Comparison of ENCODE assay signal across 8 mouse cellular contexts in the genomic region with DNA sequence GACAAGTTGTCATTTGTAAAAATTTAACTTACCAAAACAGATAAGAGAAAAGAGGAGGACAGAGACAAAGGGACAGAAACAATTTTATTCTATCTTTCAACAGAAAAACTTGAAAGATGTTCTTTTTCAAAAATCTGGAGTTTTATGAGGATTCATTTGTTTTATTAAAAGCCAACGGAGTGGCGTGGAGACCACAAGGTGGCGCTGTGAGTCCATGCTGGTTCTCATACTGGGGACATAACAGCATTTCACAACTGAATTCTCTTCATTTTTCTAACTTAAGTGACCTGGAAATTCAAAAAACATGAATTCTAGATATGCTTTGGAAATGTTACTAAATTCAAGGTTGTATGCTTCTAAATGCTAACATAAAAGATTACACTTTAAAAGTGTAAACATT. TPM values are rescaled to one million over a fixed set of nuclear protein-coding genes. Genes with fewer than 3 reads are reported as not detected.
A peak's percentile ranks its signal among the peaks of the same experiment; 100 is the strongest.
DNase-seq lines count a peak whose midpoint lies in the region; ATAC-seq and TF ChIP-seq lines count a peak whose summit lies in the region.
"Had no signal": no experiment of that assay in that cellular context is flagged by ENCODE, and none has a peak within 500 bp of the region (broad histone marks: within the 10 kb centered on the region; RNA-seq: fewer than 3 reads in every experiment).

No protein-coding gene starts in this region.

- in situ Hi-C loops in Patski (cut with MboI; ENCODE audit: low pct_unique_long_range_greater_than_20kb) = no loop called here

- H3K9ac ChIP-seq in midbrain, embryonic 16.5 days (ENCODE audit: low read depth, low read length) = no peak overlapping the region
- no peak overlapping the region for H3K9ac ChIP-seq in liver, embryonic 13.5 days
- H3K9ac ChIP-seq: stomach, embryonic 15.5 days had no signal

- H3K36me3 ChIP-seq in midbrain, embryonic 10.5 days = peaks cover 13% of the 10 kb centered on the region
- H3K36me3 ChIP-seq in midbrain, embryonic 16.5 days (ENCODE audit: control insufficient read depth, insufficient read depth, low read length) = peaks cover 8% of the 10 kb centered on the region; the same call in 1 of the 2 replicates
- peaks cover 9% of the 10 kb centered on the region; the same call in 1 of the 2 replicates for H3K36me3 ChIP-seq in heart, embryonic 10.5 days
- H3K36me3 ChIP-seq in liver, embryonic 13.5 days = peaks cover 13% of the 10 kb centered on the region

- no peaks in the 10 kb centered on the region for H3K9me3 ChIP-seq in midbrain, embryonic 10.5 days (replicated peaks)
- no peaks in the 10 kb centered on the region for H3K9me3 ChIP-seq in midbrain, embryonic 16.5 days (replicated peaks; ENCODE audit: control insufficient read depth, low read length, poor library complexity, severe bottlenecking)
- H3K9me3 ChIP-seq in heart, embryonic 10.5 days = no peaks in the 10 kb centered on the region
- H3K9me3 ChIP-seq in liver, embryonic 13.5 days (replicated peaks) = no peaks in the 10 kb centered on the region
- H3K9me3 ChIP-seq: stomach, embryonic 15.5 days had no signal

- H3K27ac ChIP-seq in midbrain, embryonic 10.5 days (replicated peaks) = no peak overlapping the region
- H3K27ac ChIP-seq in midbrain, embryonic 16.5 days (ENCODE audit: low read length) = no peak overlapping the region
- H3K27ac ChIP-seq in heart, embryonic 10.5 days = no peak overlapping the region
- H3K27ac ChIP-seq in liver, embryonic 13.5 days = no peak overlapping the region
- H3K27ac ChIP-seq: stomach, embryonic 15.5 days had no signal

- CTCF ChIA-PET in Patski (lab: Charles Lee) = interaction anchor here (0.7 to 3.1 kb wide), 10 partner anchors 9 to 85 kb away, joined by 3 to 20 read pairs (median 4); no protein-coding TSS in a partner anchor

- 8% methylated on average over 3 of the region's 3 CpGs for WGBS in midbrain, embryonic 10.5 days
- WGBS in midbrain, embryonic 16.5 days = 5% methylated on average over 3 of the region's 3 CpGs
- 6% methylated on average over 3 of the region's 3 CpGs for WGBS in heart, embryonic 10.5 days
- WGBS in liver, embryonic 13.5 days (ENCODE audit: insufficient replicate concordance) = 2% methylated on average over 3 of the region's 3 CpGs

- no peak overlapping the region for H3K4me3 ChIP-seq in midbrain, embryonic 10.5 days
- no peak overlapping the region for H3K4me3 ChIP-seq in midbrain, embryonic 16.5 days (ENCODE audit: low read depth, low read length)
- H3K4me3 ChIP-seq in heart, embryonic 10.5 days = no peak overlapping the region
- no peak overlapping the region for H3K4me3 ChIP-seq in liver, embryonic 13.5 days (replicated peaks)
- H3K4me3 ChIP-seq: stomach, embryonic 15.5 days had no signal

- no peak for ATAC-seq in midbrain, embryonic 16.5 days
- no peak for ATAC-seq in Patski
- ATAC-seq in liver, embryonic 13.5 days (ENCODE audit: low read depth) = no peak

- no peak overlapping the region for H3K4me2 ChIP-seq in midbrain, embryonic 16.5 days (ENCODE audit: low read length)
- H3K4me2 ChIP-seq in liver, embryonic 13.5 days = no peak overlapping the region
- H3K4me2 ChIP-seq: stomach, embryonic 15.5 days had no signal

- H3K4me1 ChIP-seq in midbrain, embryonic 10.5 days = no peaks in the 10 kb centered on the region
- no peaks in the 10 kb centered on the region for H3K4me1 ChIP-seq in midbrain, embryonic 16.5 days (ENCODE audit: control insufficient read depth, insufficient read depth, low read length)
- no peaks in the 10 kb centered on the region for H3K4me1 ChIP-seq in heart, embryonic 10.5 days
- no peaks in the 10 kb centered on the region for H3K4me1 ChIP-seq in liver, embryonic 13.5 days (replicated peaks)
- H3K4me1 ChIP-seq: stomach, embryonic 15.5 days had no signal

- peak; percentile 53 for DNase-seq in midbrain, embryonic 10.5 days (ENCODE audit: low spot score)
- DNase-seq in Patski (ENCODE audit: low read depth, low spot score) = no peak
- peak; percentile 57 for DNase-seq in c-Kit-positive CD71-positive TER-119-positive erythroid progenitor cells, embryonic 14.5 days (ENCODE audit: low spot score)
- DNase-seq in heart, embryonic 10.5 days (ENCODE audit: low spot score) = peak; percentile 78
- peak; percentile 29 for DNase-seq in liver, embryonic 13.5 days
- peak; percentile 83 for DNase-seq in right cerebral cortex, postnatal 14 days

- peak; percentile 96 for TF ChIP-seq CTCF in Patski (IDR thresholded peaks at IDR 0.05)

- POLR2A ChIA-PET in Patski (lab: Charles Lee) = no interaction called here

- H3K27me3 ChIP-seq in midbrain, embryonic 10.5 days (ENCODE audit: low read depth, poor library complexity, severe bottlenecking) = no peaks in the 10 kb centered on the region
- no peaks in the 10 kb centered on the region for H3K27me3 ChIP-seq in midbrain, embryonic 16.5 days (ENCODE audit: control insufficient read depth, insufficient read depth, low read depth, low read length)
- H3K27me3 ChIP-seq in Patski = no peaks in the 10 kb centered on the region
- no peaks in the 10 kb centered on the region for H3K27me3 ChIP-seq in heart, embryonic 10.5 days (ENCODE audit: insufficient read depth, poor library complexity, severe bottlenecking)
- H3K27me3 ChIP-seq in liver, embryonic 13.5 days = no peaks in the 10 kb centered on the region
- H3K27me3 ChIP-seq: stomach, embryonic 15.5 days had no signal

RNA-seq across cellular contexts. Expression of a gene that starts 20.5 kb away (rescaled TPM):
- 34.9 and 36.2 TPM in 2 replicates for polyA plus RNA-seq in midbrain, embryonic 10.5 days (2016; fragmentation: Nextera tagmentation; extraction: Ambion mirVana)
- polyA plus RNA-seq in midbrain, embryonic 16.5 days (2015; fragmentation: Nextera tagmentation; extraction: Ambion mirVana) = 21.7 and 23.1 TPM in 2 replicates
- polyA plus RNA-seq in Patski (2021) = 29.0 TPM
- 25.0 and 34.5 TPM in 2 replicates for polyA plus RNA-seq in heart, embryonic 10.5 days (2016; fragmentation: Nextera tagmentation; extraction: Ambion mirVana)
- polyA plus RNA-seq in liver, embryonic 13.5 days (2015; fragmentation: Nextera tagmentation; extraction: Ambion mirVana) = 20.1 and 21.9 TPM in 2 replicates

RNA-seq across cellular contexts. Expression of a gene that starts 20.5 kb away (rescaled TPM):
- polyA plus RNA-seq in midbrain, embryonic 10.5 days (2016; fragmentation: Nextera tagmentation; extraction: Ambion mirVana) = 25.0 and 32.2 TPM in 2 replicates
- polyA plus RNA-seq in midbrain, embryonic 16.5 days (2015; fragmentation: Nextera tagmentation; extraction: Ambion mirVana) = 39.4 and 41.3 TPM in 2 replicates
- polyA plus RNA-seq in Patski (2021) = 45.3 TPM
- polyA plus RNA-seq in heart, embryonic 10.5 days (2016; fragmentation: Nextera tagmentation; extraction: Ambion mirVana) = 40.0 and 41.6 TPM in 2 replicates
- 43.1 and 51.3 TPM in 2 replicates for polyA plus RNA-seq in liver, embryonic 13.5 days (2015; fragmentation: Nextera tagmentation; extraction: Ambion mirVana)
